Mouse (Mus musculus): ENCODE data around the gene Prss23. TPM values are rescaled to one million over a fixed set of nuclear protein-coding genes. Genes with fewer than 3 reads are reported as not detected.

The Prss23 gene
- 27.4 and 29.8 TPM in 2 replicates for polyA plus RNA-seq (2015; fragmentation: Nextera tagmentation; extraction: Ambion mirVana)

GRCm38 (mm10) chr7:89526731-89527429 is at the start of gene Prss23:
TSS of gene Prss23 (minus strand) at chr7:89527187.
- Histone ChIP-seq H3K27me3 (no peaks in the 10 kb centered on the region), H3K9ac (peak within 1 kb of the TSS; percentile 26), H3K36me3 (no peaks in the 10 kb centered on the region), H3K27ac (peak within 1 kb of the TSS; percentile 52), H3K4me1 (replicated peaks) (peaks cover 12% of the 10 kb centered on the region), H3K9me3 (replicated peaks) (no peaks in the 10 kb centered on the region), H3K4me3 (no peak within 1 kb of the TSS), H3K4me2 (peak within 1 kb of the TSS; percentile 26; the same call in 1 of the 2 replicates)
- ATAC-seq (replicated peaks; ENCODE audit: insufficient number of reproducible peaks, insufficient read depth, low FRiP score, low read depth): no peak
- WGBS: 35% methylated on average over 16 of the region's 16 CpGs

- Histone ChIP-seq H3K4me2 (no peak overlapping the region), H3K9me3 (replicated peaks) (no peaks in the 10 kb centered on the region), H3K27me3 (no peaks in the 10 kb centered on the region), H3K4me1 (replicated peaks) (no peaks in the 10 kb centered on the region), H3K4me3 (no peak overlapping the region), H3K27ac (no peak overlapping the region), H3K36me3 (no peaks in the 10 kb centered on the region), H3K9ac (no peak overlapping the region)
- 89% methylated on average over 3 of the region's 3 CpGs for WGBS
- ATAC-seq (replicated peaks; ENCODE audit: insufficient number of reproducible peaks, insufficient read depth, low FRiP score, low read depth): no peak
Measured at GRCm38 (mm10) chr7:89576127-89576526, 49.1 kb upstream of the Prss23 start.

GRCm38 (mm10) chr7:89564569-89564968 is 37.6 kb upstream of the Prss23 start:
- Histone ChIP-seq H3K4me3 (no peak overlapping the region), H3K9ac (no peak overlapping the region), H3K27me3 (no peaks in the 10 kb centered on the region), H3K4me2 (no peak overlapping the region), H3K4me1 (replicated peaks) (peaks cover 12% of the 10 kb centered on the region), H3K27ac (no peak overlapping the region), H3K9me3 (replicated peaks) (no peaks in the 10 kb centered on the region), H3K36me3 (no peaks in the 10 kb centered on the region)
- ATAC-seq (replicated peaks; ENCODE audit: insufficient number of reproducible peaks, insufficient read depth, low FRiP score, low read depth): no peak
- WGBS: 90% methylated on average over 2 of the region's 2 CpGs

GRCm38 (mm10) chr7:89563501-89563900 is 36.5 kb upstream of the Prss23 start:
- H3K4me2 ChIP-seq: no peak overlapping the region
- no peaks in the 10 kb centered on the region for H3K36me3 ChIP-seq
- H3K9ac ChIP-seq: no peak overlapping the region
- no peaks in the 10 kb centered on the region for H3K9me3 ChIP-seq (replicated peaks)
- no peak overlapping the region for H3K27ac ChIP-seq
- no peak for ATAC-seq (replicated peaks; ENCODE audit: insufficient number of reproducible peaks, insufficient read depth, low FRiP score, low read depth)
- no peak overlapping the region for H3K4me3 ChIP-seq
- no peaks in the 10 kb centered on the region for H3K27me3 ChIP-seq
- 33% methylated on average over 2 of the region's 2 CpGs for WGBS
- peaks cover 17% of the 10 kb centered on the region for H3K4me1 ChIP-seq (replicated peaks)

GRCm38 (mm10) chr7:89562140-89562539 is 35.2 kb upstream of the Prss23 start:
- 49% methylated on average over 2 of the region's 2 CpGs for WGBS
- Histone ChIP-seq H3K9ac (no peak overlapping the region), H3K4me1 (replicated peaks) (peaks cover 17% of the 10 kb centered on the region), H3K27me3 (no peaks in the 10 kb centered on the region), H3K4me2 (no peak overlapping the region), H3K36me3 (no peaks in the 10 kb centered on the region), H3K4me3 (no peak overlapping the region), H3K9me3 (replicated peaks) (no peaks in the 10 kb centered on the region), H3K27ac (no peak overlapping the region)
- no peak for ATAC-seq (replicated peaks; ENCODE audit: insufficient number of reproducible peaks, insufficient read depth, low FRiP score, low read depth)

GRCm38 (mm10) chr7:89560939-89561338 is 34.0 kb upstream of the Prss23 start:
- Histone ChIP-seq H3K9me3 (replicated peaks) (no peaks in the 10 kb centered on the region), H3K4me1 (replicated peaks) (peaks cover 17% of the 10 kb centered on the region), H3K27me3 (no peaks in the 10 kb centered on the region), H3K4me2 (no peak overlapping the region), H3K4me3 (no peak overlapping the region), H3K27ac (no peak overlapping the region), H3K36me3 (no peaks in the 10 kb centered on the region), H3K9ac (no peak overlapping the region)
- no peak for ATAC-seq (replicated peaks; ENCODE audit: insufficient number of reproducible peaks, insufficient read depth, low FRiP score, low read depth)
- 69% methylated on average over 3 of the region's 3 CpGs for WGBS

- Histone ChIP-seq H3K4me1 (replicated peaks) (peaks cover 17% of the 10 kb centered on the region), H3K27me3 (no peaks in the 10 kb centered on the region), H3K27ac (no peak overlapping the region), H3K36me3 (no peaks in the 10 kb centered on the region), H3K4me3 (no peak overlapping the region), H3K9ac (no peak overlapping the region), H3K9me3 (replicated peaks) (no peaks in the 10 kb centered on the region), H3K4me2 (no peak overlapping the region)
- WGBS: 39% methylated on average over 4 of the region's 4 CpGs
- ATAC-seq (replicated peaks; ENCODE audit: insufficient number of reproducible peaks, insufficient read depth, low FRiP score, low read depth): no peak
Measured at GRCm38 (mm10) chr7:89559633-89560032, 32.6 kb upstream of the Prss23 start.

GRCm38 (mm10) chr7:89559105-89559504 is 32.1 kb upstream of the Prss23 start:
- Histone ChIP-seq H3K4me1 (replicated peaks) (peaks cover 17% of the 10 kb centered on the region), H3K27me3 (no peaks in the 10 kb centered on the region), H3K9me3 (replicated peaks) (no peaks in the 10 kb centered on the region), H3K9ac (no peak overlapping the region), H3K4me2 (no peak overlapping the region), H3K36me3 (no peaks in the 10 kb centered on the region), H3K27ac (no peak overlapping the region), H3K4me3 (no peak overlapping the region)
- no peak for ATAC-seq (replicated peaks; ENCODE audit: insufficient number of reproducible peaks, insufficient read depth, low FRiP score, low read depth)
- 79% methylated on average over 4 of the region's 4 CpGs for WGBS

GRCm38 (mm10) chr7:89558446-89559039 is 31.6 kb upstream of the Prss23 start:
- Histone ChIP-seq H3K4me3 (no peak overlapping the region), H3K9me3 (replicated peaks) (no peaks in the 10 kb centered on the region), H3K4me2 (no peak overlapping the region), H3K36me3 (no peaks in the 10 kb centered on the region), H3K9ac (no peak overlapping the region), H3K27me3 (no peaks in the 10 kb centered on the region), H3K4me1 (replicated peaks) (peaks cover 15% of the 10 kb centered on the region), H3K27ac (no peak overlapping the region)
- WGBS: 81% methylated on average over 11 of the region's 11 CpGs
- no peak for ATAC-seq (replicated peaks; ENCODE audit: insufficient number of reproducible peaks, insufficient read depth, low FRiP score, low read depth)

- Histone ChIP-seq H3K4me2 (no peak overlapping the region), H3K4me3 (no peak overlapping the region), H3K27me3 (no peaks in the 10 kb centered on the region), H3K27ac (no peak overlapping the region), H3K9ac (no peak overlapping the region), H3K4me1 (replicated peaks) (peaks cover 7% of the 10 kb centered on the region), H3K9me3 (replicated peaks) (no peaks in the 10 kb centered on the region), H3K36me3 (no peaks in the 10 kb centered on the region)
- 79% methylated on average over 5 of the region's 5 CpGs for WGBS
- ATAC-seq (replicated peaks; ENCODE audit: insufficient number of reproducible peaks, insufficient read depth, low FRiP score, low read depth): no peak
Measured at GRCm38 (mm10) chr7:89557056-89557455, 30.1 kb upstream of the Prss23 start.

- H3K9ac ChIP-seq: no peak overlapping the region
- no peaks in the 10 kb centered on the region for H3K27me3 ChIP-seq
- ATAC-seq (replicated peaks; ENCODE audit: insufficient number of reproducible peaks, insufficient read depth, low FRiP score, low read depth): no peak
- no peak overlapping the region for H3K4me3 ChIP-seq
- no peak overlapping the region for H3K27ac ChIP-seq
- no peaks in the 10 kb centered on the region for H3K36me3 ChIP-seq
- H3K4me1 ChIP-seq (replicated peaks): 0 out of 2 replicates have a peak, but pooled peaks cover 7% of the 10 kb centered on the region
- WGBS: 55% methylated on average over 4 of the region's 4 CpGs
- H3K9me3 ChIP-seq (replicated peaks): no peaks in the 10 kb centered on the region
- H3K4me2 ChIP-seq: no peak overlapping the region
Measured at GRCm38 (mm10) chr7:89556652-89557051, 29.7 kb upstream of the Prss23 start.

- 0 out of 2 replicates have a peak, but pooled peaks cover 7% of the 10 kb centered on the region for H3K4me1 ChIP-seq (replicated peaks)
- no peak overlapping the region for H3K4me3 ChIP-seq
- H3K36me3 ChIP-seq: no peaks in the 10 kb centered on the region
- ATAC-seq (replicated peaks; ENCODE audit: insufficient number of reproducible peaks, insufficient read depth, low FRiP score, low read depth): no peak
- no peak overlapping the region for H3K9ac ChIP-seq
- H3K27ac ChIP-seq: no peak overlapping the region
- H3K4me2 ChIP-seq: no peak overlapping the region
- 71% methylated on average over 4 of the region's 4 CpGs for WGBS
- H3K9me3 ChIP-seq (replicated peaks): no peaks in the 10 kb centered on the region
- H3K27me3 ChIP-seq: no peaks in the 10 kb centered on the region
Measured at GRCm38 (mm10) chr7:89555170-89555569, 28.2 kb upstream of the Prss23 start.
